Mouse (Mus musculus) cerebellum, adult 2 months (tissue): ENCODE measurements around the gene Zbtb8a.

Source experiments
- CTCF ChIP-seq: fragments of 200-500 bp; IDR thresholded peaks from 2 replicates; pipeline ENCODE4 v1.5.1; 2011; ENCODE audit warnings: low read depth, mild to moderate bottlenecking, control low read depth, low read length, moderate library complexity, borderline replicate concordance; ENCODE audit not compliant: insufficient read depth
- POLR2A ChIP-seq: fragments of 200-500 bp; IDR thresholded peaks from 2 replicates; pipeline ENCODE4 v1.6.1; 2011; ENCODE audit warnings: low read length, control low read depth, borderline replicate concordance; ENCODE audit not compliant: insufficient read depth

- no peak for TF ChIP-seq POLR2A
- no peak for TF ChIP-seq CTCF
These were observed 40.4 kb upstream of the Zbtb8a start for GRCm38 (mm10) chr4:129418321-129418720.
